In genomic region chr7:65371765-65372164, GRCm38 (mm10) we compare ENCODE assay signal across 8 mouse cellular contexts.
DNase-seq lines count a peak whose midpoint lies in the region; ATAC-seq and TF ChIP-seq lines count a peak whose summit lies in the region.

No protein-coding gene starts in this region.

- 51% methylated on average over 6 of the region's 6 CpGs for WGBS in kidney, postnatal 0 days
- WGBS in embryonic facial prominence, embryonic 14.5 days, result 50% methylated on average over 6 of the region's 6 CpGs
- WGBS in intestine, embryonic 16.5 days, result 48% methylated on average over 6 of the region's 6 CpGs

- no peak overlapping the region for H3ac ChIP-seq in myocyte (ENCODE audit: control insufficient read depth, insufficient read length)

- H3K4me3 ChIP-seq in kidney, postnatal 0 days (replicated peaks; ENCODE audit: low read depth, low read length), result peak overlapping the region; percentile 88; the same call in 1 of the 2 replicates
- H3K4me3 ChIP-seq in embryonic facial prominence, embryonic 14.5 days (ENCODE audit: low read depth, low read length), result peak overlapping the region; percentile 83
- H3K4me3 ChIP-seq in intestine, embryonic 16.5 days (ENCODE audit: low read length), result peak overlapping the region; percentile 81; the same call in 1 of the 2 replicates
- peak overlapping the region; percentile 37 for H3K4me3 ChIP-seq in myocyte

- no peak for DNase-seq in kidney, postnatal 0 days (ENCODE audit: low spot score)
- no peak for DNase-seq in kidney, adult 18-20 months
- no peak for DNase-seq in embryonic facial prominence, embryonic 14.5 days (ENCODE audit: low spot score)
- DNase-seq in layer of hippocampus, adult 8-10 months (ENCODE audit: low spot score in 2 of 2), result no peak
- DNase-seq in right cerebral cortex, adult 18-20 months, result no peak
- DNase-seq in gastrocnemius, postnatal 25 days, result no peak

- H3K79me2 ChIP-seq in myocyte (ENCODE audit: control insufficient read depth, insufficient read depth), result peaks cover 36% of the 10 kb centered on the region

- no peak for ATAC-seq in kidney, postnatal 0 days (replicated peaks; ENCODE audit: low FRiP score, low read depth)
- no peak for ATAC-seq in embryonic facial prominence, embryonic 14.5 days (ENCODE audit: low read depth)
- ATAC-seq in intestine, embryonic 16.5 days, result no peak

- 0 out of 2 replicates have a peak, but pooled peaks cover 11% of the 10 kb centered on the region for H3K4me1 ChIP-seq in kidney, postnatal 0 days (replicated peaks; ENCODE audit: insufficient read depth, low read length)
- peaks cover 8% of the 10 kb centered on the region for H3K4me1 ChIP-seq in embryonic facial prominence, embryonic 14.5 days (ENCODE audit: control insufficient read depth, insufficient read depth, low read length)
- peaks cover 32% of the 10 kb centered on the region for H3K4me1 ChIP-seq in intestine, embryonic 16.5 days (ENCODE audit: control insufficient read depth, insufficient read depth, low read length)

- TF ChIP-seq POLR2A in myocyte (IDR thresholded peaks at IDR 0.05; ENCODE audit: insufficient read length, low read depth), result no peak

- no peaks in the 10 kb centered on the region for H3K36me3 ChIP-seq in kidney, postnatal 0 days (ENCODE audit: insufficient read depth, low read length)
- H3K36me3 ChIP-seq in embryonic facial prominence, embryonic 14.5 days (ENCODE audit: control insufficient read depth, insufficient read depth, low read length), result no peaks in the 10 kb centered on the region
- H3K36me3 ChIP-seq in intestine, embryonic 16.5 days (ENCODE audit: control insufficient read depth, insufficient read depth, low read length), result no peaks in the 10 kb centered on the region
- H3K36me3 ChIP-seq in myocyte (ENCODE audit: control insufficient read depth, insufficient read depth), result no peaks in the 10 kb centered on the region

- TF ChIP-seq CTCF in kidney, postnatal 0 days (IDR thresholded peaks at IDR 0.05; ENCODE audit: low read depth), result no peak

- no peaks in the 10 kb centered on the region for H3K9me3 ChIP-seq in kidney, postnatal 0 days (replicated peaks; ENCODE audit: low read length)
- no peaks in the 10 kb centered on the region for H3K9me3 ChIP-seq in embryonic facial prominence, embryonic 14.5 days (ENCODE audit: control insufficient read depth, low read length)
- H3K9me3 ChIP-seq in intestine, embryonic 16.5 days (ENCODE audit: control insufficient read depth, low read length), result no peaks in the 10 kb centered on the region

- no peaks in the 10 kb centered on the region for H3K27me3 ChIP-seq in kidney, postnatal 0 days (ENCODE audit: insufficient read depth, low read length)
- no peaks in the 10 kb centered on the region for H3K27me3 ChIP-seq in embryonic facial prominence, embryonic 14.5 days (replicated peaks; ENCODE audit: control insufficient read depth, insufficient read depth, low read length)
- H3K27me3 ChIP-seq in intestine, embryonic 16.5 days (replicated peaks; ENCODE audit: control insufficient read depth, insufficient read depth, low read length), result no peaks in the 10 kb centered on the region
- no peaks in the 10 kb centered on the region for H3K27me3 ChIP-seq in myocyte (ENCODE audit: control insufficient read depth, insufficient read depth, insufficient read length)

- H3K4me2 ChIP-seq in kidney, postnatal 0 days (ENCODE audit: low read length), result peak overlapping the region; percentile 58
- peak overlapping the region; percentile 61 for H3K4me2 ChIP-seq in embryonic facial prominence, embryonic 14.5 days (ENCODE audit: low read depth, low read length)
- peak overlapping the region; percentile 56 for H3K4me2 ChIP-seq in intestine, embryonic 16.5 days (ENCODE audit: low read depth, low read length)
- peak overlapping the region; percentile 94 for H3K4me2 ChIP-seq in myocyte (ENCODE audit: low read depth)

- H3K27ac ChIP-seq in kidney, postnatal 0 days, result peak overlapping the region; percentile 95
- H3K27ac ChIP-seq in embryonic facial prominence, embryonic 14.5 days (replicated peaks; ENCODE audit: low read depth, low read length), result peak overlapping the region; percentile 93
- peak overlapping the region; percentile 98 for H3K27ac ChIP-seq in intestine, embryonic 16.5 days (ENCODE audit: low read length)

- H3K9ac ChIP-seq in kidney, postnatal 0 days (ENCODE audit: low read depth, low read length), result peak overlapping the region; percentile 89; the same call in 1 of the 2 replicates
- H3K9ac ChIP-seq in embryonic facial prominence, embryonic 14.5 days (ENCODE audit: low read depth, low read length), result peak overlapping the region; percentile 88; the same call in 1 of the 2 replicates
- peak overlapping the region; percentile 92; the same call in 1 of the 2 replicates for H3K9ac ChIP-seq in intestine, embryonic 16.5 days (ENCODE audit: low read depth, low read length)

TF ChIP-seq in myocyte, 11 proteins besides CTCF, POLR2A, EP300 and RAD21:
- TF ChIP-seq CEBPB (IDR thresholded peaks at IDR 0.05; ENCODE audit: insufficient read depth, poor library complexity, severe bottlenecking) (no peak), SRF (IDR thresholded peaks at IDR 0.05; ENCODE audit: control insufficient read depth, insufficient read length, low read depth) (no peak), MYOG (IDR thresholded peaks at IDR 0.05; ENCODE audit: control insufficient read depth in 1 of 3, insufficient read depth in 1 of 3, insufficient read length in 2 of 3, low read depth in 2 of 3) (no peak), MYOD1 (IDR thresholded peaks at IDR 0.05; ENCODE audit: control insufficient read depth in 1 of 3, insufficient read length in 2 of 3, low read depth in 2 of 3) (no peak), TCF3 (IDR thresholded peaks at IDR 0.05; ENCODE audit: insufficient read length, low read depth) (no peak), USF1 (IDR thresholded peaks at IDR 0.05; ENCODE audit: low read depth) (no peak), TCF12 (IDR thresholded peaks at IDR 0.05; ENCODE audit: insufficient read depth, poor library complexity, severe bottlenecking) (no peak), MAX (IDR thresholded peaks at IDR 0.05; ENCODE audit: low read depth) (no peak), E2F4 (IDR thresholded peaks at IDR 0.05; ENCODE audit: insufficient read depth) (no peak)

Comparison
In these comparisons a context has a peak if more than half of its experiments do, and no peak if none do; other contexts are left out.
1. H3K4me3 ChIP-seq: peak in every context shown above with its lines; median percentile 88 in kidney, postnatal 0 days; 83 in embryonic facial prominence, embryonic 14.5 days; 81 in intestine, embryonic 16.5 days; 37 in myocyte.